Mouse (Mus musculus): ENCODE measurements around the gene Xndc1. TPM values are rescaled to one million over a fixed set of nuclear protein-coding genes. Genes with fewer than 3 reads are reported as not detected.

The Xndc1 gene
- polyA plus RNA-seq, 1 experiment from 2014 or later, result 5.8 TPM

GRCm38 (mm10) chr7:102087336-102087735, 22.0 kb downstream of the Xndc1 start:
- Histone ChIP-seq H3K27ac (ENCODE audit: low read depth) (no peak overlapping the region), H3K9ac (replicated peaks) (no peak overlapping the region), H3K27me3 (ENCODE audit: insufficient read depth, low read length) (no peaks in the 10 kb centered on the region), H3K4me1 (ENCODE audit: insufficient read depth) (no peaks in the 10 kb centered on the region), H3K4me3 (ENCODE audit: low read depth, low read length) (no peak overlapping the region), H3K4me2 (ENCODE audit: low read depth, low read length) (no peak overlapping the region), H3K36me3 (replicated peaks; ENCODE audit: insufficient read depth, low read length) (peaks cover 5% of the 10 kb centered on the region), H3K9me3 (ENCODE audit: low read length) (no peaks in the 10 kb centered on the region)
- no peak for ATAC-seq
- 71% methylated on average over 4 of the region's 4 CpGs for WGBS (ENCODE audit: insufficient replicate concordance)
- no peak for TF ChIP-seq EP300 (IDR thresholded peaks at IDR 0.05; ENCODE audit: low read depth)
- no peak for TF ChIP-seq CTCF (IDR thresholded peaks at IDR 0.05; ENCODE audit: low read depth)
- DNase-seq, result no peak

- Histone ChIP-seq H3K27me3 (ENCODE audit: insufficient read depth, low read length) (no peaks in the 10 kb centered on the region), H3K36me3 (replicated peaks; ENCODE audit: insufficient read depth, low read length) (no peaks in the 10 kb centered on the region), H3K9me3 (ENCODE audit: low read length) (no peaks in the 10 kb centered on the region), H3K4me3 (ENCODE audit: low read depth, low read length) (peak overlapping the region; percentile 46), H3K4me2 (ENCODE audit: low read depth, low read length) (peak overlapping the region; percentile 87), H3K27ac (ENCODE audit: low read depth) (no peak overlapping the region), H3K9ac (replicated peaks) (peak overlapping the region; percentile 39; the same call in 1 of the 2 replicates), H3K4me1 (ENCODE audit: insufficient read depth) (peaks cover 7% of the 10 kb centered on the region)
- peak; percentile 52 for DNase-seq
- ATAC-seq, result peak; percentile 57
- 9% methylated on average over 30 of the region's 30 CpGs for WGBS (ENCODE audit: insufficient replicate concordance)
- no peak for TF ChIP-seq EP300 (IDR thresholded peaks at IDR 0.05; ENCODE audit: low read depth)
- TF ChIP-seq CTCF (IDR thresholded peaks at IDR 0.05; ENCODE audit: low read depth), result no peak
Measured at GRCm38 (mm10) chr7:102099760-102100661, 34.7 kb downstream of the Xndc1 start.

GRCm38 (mm10) chr7:102100868-102101267, 35.6 kb downstream of the Xndc1 start:
- ATAC-seq (no peak), DNase-seq (no peak)
- Histone ChIP-seq H3K27me3 (ENCODE audit: insufficient read depth, low read length) (no peaks in the 10 kb centered on the region), H3K36me3 (replicated peaks; ENCODE audit: insufficient read depth, low read length) (no peaks in the 10 kb centered on the region), H3K4me3 (ENCODE audit: low read depth, low read length) (no peak overlapping the region), H3K4me2 (ENCODE audit: low read depth, low read length) (no peak overlapping the region), H3K9ac (replicated peaks) (no peak overlapping the region), H3K4me1 (ENCODE audit: insufficient read depth) (peaks cover 7% of the 10 kb centered on the region), H3K9me3 (ENCODE audit: low read length) (no peaks in the 10 kb centered on the region), H3K27ac (ENCODE audit: low read depth) (no peak overlapping the region)
- 66% methylated on average over 5 of the region's 5 CpGs for WGBS (ENCODE audit: insufficient replicate concordance)
- TF ChIP-seq CTCF (IDR thresholded peaks at IDR 0.05; ENCODE audit: low read depth) (no peak), EP300 (IDR thresholded peaks at IDR 0.05; ENCODE audit: low read depth) (no peak)

- Histone ChIP-seq H3K27ac (ENCODE audit: low read depth) (no peak within 1 kb of the TSS), H3K27me3 (ENCODE audit: insufficient read depth, low read length) (no peaks in the 10 kb centered on the region), H3K4me3 (ENCODE audit: low read depth, low read length) (no peak within 1 kb of the TSS), H3K9me3 (ENCODE audit: low read length) (no peaks in the 10 kb centered on the region), H3K9ac (replicated peaks) (no peak within 1 kb of the TSS), H3K4me1 (ENCODE audit: insufficient read depth) (peaks cover 7% of the 10 kb centered on the region), H3K36me3 (replicated peaks; ENCODE audit: insufficient read depth, low read length) (no peaks in the 10 kb centered on the region), H3K4me2 (ENCODE audit: low read depth, low read length) (peak within 1 kb of the TSS; percentile 87; the same call in 1 of the 2 replicates)
- ATAC-seq (no peak), DNase-seq (no peak)
- no peak for TF ChIP-seq CTCF (IDR thresholded peaks at IDR 0.05; ENCODE audit: low read depth)
- no peak for TF ChIP-seq EP300 (IDR thresholded peaks at IDR 0.05; ENCODE audit: low read depth)
- WGBS (ENCODE audit: insufficient replicate concordance), result 72% methylated on average over 5 of the region's 5 CpGs
Measured at GRCm38 (mm10) chr7:102101487-102101886, 36.2 kb downstream of the Xndc1 start, which contains the start of gene Art1. Gene Art1, plus strand, starts transcription at chr7:102101743.

GRCm38 (mm10) chr7:102102241-102102640, 36.9 kb downstream of the Xndc1 start:
- TF ChIP-seq CTCF (IDR thresholded peaks at IDR 0.05; ENCODE audit: low read depth), result 0 out of 2 replicates have a peak, but pooled peaks have one; percentile 9
- no peak for TF ChIP-seq EP300 (IDR thresholded peaks at IDR 0.05; ENCODE audit: low read depth)
- Histone ChIP-seq H3K27me3 (ENCODE audit: insufficient read depth, low read length) (no peaks in the 10 kb centered on the region), H3K9ac (replicated peaks) (no peak overlapping the region), H3K27ac (ENCODE audit: low read depth) (no peak overlapping the region), H3K36me3 (replicated peaks; ENCODE audit: insufficient read depth, low read length) (no peaks in the 10 kb centered on the region), H3K4me3 (ENCODE audit: low read depth, low read length) (no peak overlapping the region), H3K4me2 (ENCODE audit: low read depth, low read length) (no peak overlapping the region), H3K9me3 (ENCODE audit: low read length) (no peaks in the 10 kb centered on the region), H3K4me1 (ENCODE audit: insufficient read depth) (peaks cover 12% of the 10 kb centered on the region)
- DNase-seq, result no peak
- ATAC-seq, result peak; percentile 40; the same call in 1 of the 2 replicates
- WGBS (ENCODE audit: insufficient replicate concordance), result 62% methylated on average over 8 of the region's 8 CpGs

- DNase-seq, result no peak
- H3K36me3 ChIP-seq (replicated peaks; ENCODE audit: insufficient read depth, low read length), result no peaks in the 10 kb centered on the region
- 64% methylated on average over 6 of the region's 6 CpGs for WGBS (ENCODE audit: insufficient replicate concordance)
- H3K9me3 ChIP-seq (ENCODE audit: low read length), result no peaks in the 10 kb centered on the region
- H3K4me2 ChIP-seq (ENCODE audit: low read depth, low read length), result no peak overlapping the region
- ATAC-seq, result no peak
- H3K4me3 ChIP-seq (ENCODE audit: low read depth, low read length), result no peak overlapping the region
- no peak overlapping the region for H3K9ac ChIP-seq (replicated peaks)
- peaks cover 12% of the 10 kb centered on the region for H3K4me1 ChIP-seq (ENCODE audit: insufficient read depth)
- H3K27ac ChIP-seq (ENCODE audit: low read depth), result no peak overlapping the region
- TF ChIP-seq CTCF (IDR thresholded peaks at IDR 0.05; ENCODE audit: low read depth) (no peak), EP300 (IDR thresholded peaks at IDR 0.05; ENCODE audit: low read depth) (no peak)
- H3K27me3 ChIP-seq (ENCODE audit: insufficient read depth, low read length), result no peaks in the 10 kb centered on the region
Measured at GRCm38 (mm10) chr7:102102696-102103095, 37.4 kb downstream of the Xndc1 start.

Data from liver, postnatal 0 days (tissue).